Mouse (Mus musculus): ENCODE measurements at regions not wholly inside any gene's neighbourhood (a gene's known extent, or its start where the extent isn't known, plus 50 kb on each side); places are given as distances from the start of the nearest gene placed in this dataset.

DNA sequence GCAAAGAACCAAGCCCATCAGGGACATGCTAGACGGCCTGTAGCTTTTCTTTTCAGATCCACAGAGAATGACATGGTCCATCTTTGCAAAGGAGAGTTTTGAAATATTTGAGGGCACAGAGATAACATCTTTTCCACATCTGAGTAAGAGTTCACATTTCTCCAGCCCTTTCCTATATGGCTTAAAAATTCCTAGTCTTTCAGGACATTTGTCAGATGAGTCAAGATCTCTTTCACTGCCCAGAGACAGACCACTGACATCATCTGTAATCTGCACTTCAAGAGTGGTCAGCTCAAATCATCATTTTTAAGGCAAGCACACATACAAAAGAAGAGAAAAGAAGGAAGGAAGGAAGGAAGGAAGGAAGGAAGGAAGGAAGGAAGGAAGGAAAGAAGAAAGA is 397.3 kb downstream of the Ttll7 start:
- no peak for TF ChIP-seq CTCF (IDR thresholded peaks at IDR 0.05)
- TF ChIP-seq EP300 (IDR thresholded peaks at IDR 0.05): no peak
